Mouse (Mus musculus) forebrain, embryonic 15.5 days (tissue): Measurements from ENCODE around the gene Primpol. TPM values are rescaled to one million over a fixed set of nuclear protein-coding genes. Genes with fewer than 3 reads are reported as not detected.

Experiments
- polyA plus RNA-seq: library from polyadenylated mRNA; unstranded; fragments of >200 nt; fragmentation: Nextera tagmentation; extraction: Ambion mirVana; gene quantifications from 2 replicates; pipeline ENCODE4 v1.2.1, GENCODE M21; 2015

Primpol gene
- polyA plus RNA-seq, 1 experiment from 2014 or later: 9.0 TPM

Other genes starting within 250 kb of the Primpol start
- gene Acsl1, start 146.2 kb downstream of the Primpol start, polyA plus RNA-seq: 8.6 and 9.4 TPM in 2 replicates
- 8.9 and 10.6 TPM in 2 replicates for gene Cenpu, start 65.2 kb downstream of the Primpol start, polyA plus RNA-seq
- 272 and 287 TPM in 2 replicates for gene Casp3, start 79 bp upstream of the Primpol start, polyA plus RNA-seq
- 7.2 and 9.6 TPM in 2 replicates for gene Irf2, start 122.5 kb upstream of the Primpol start, polyA plus RNA-seq